Mouse (Mus musculus) MEL (cell line): ENCODE data around the gene Cep85l. TPM values are rescaled to one million over a fixed set of nuclear protein-coding genes. Genes with fewer than 3 reads are reported as not detected.

ENCODE experiments used
- DNase-seq: peaks from one replicate; pipeline ENCODE4 v3.0.0; 2011; ENCODE audit warnings: low read depth, low spot score
- H3K27ac ChIP-seq: 2 replicates; pipeline ENCODE4 v1.5.1; 2012; ENCODE audit warnings: low read depth, mild to moderate bottlenecking, control low read depth, low read length, moderate library complexity; ENCODE audit not compliant: control insufficient read depth
- H3K27me3 ChIP-seq, 2 experiments: fragments of 150-350 bp in 1 of 2; sonication (generic) in 1 of 2; 2 replicates each; pipeline ENCODE4 v1.6.1; 2012; ENCODE audit warnings: low read length in 2 of 2, mild to moderate bottlenecking in 2 of 2, improper control_type of control experiment in 1 of 2, moderate library complexity in 1 of 2; ENCODE audit not compliant: insufficient read depth in 2 of 2, control insufficient read depth in 1 of 2
- H3K36me3 ChIP-seq, 2 experiments: 2 replicates each; pipeline ENCODE4 v1.6.1; 2012 to 2014; ENCODE audit warnings: low read length in 2 of 2, improper control_type of control experiment in 1 of 2, inconsistent platforms in 1 of 2, mild to moderate bottlenecking in 1 of 2; ENCODE audit not compliant: insufficient read depth in 2 of 2, control insufficient read depth in 1 of 2
- H3K4me1 ChIP-seq, 2 experiments: fragments of 150-350 bp in 1 of 2; sonication (generic) in 1 of 2; 2 replicates each; pipeline ENCODE4 v1.6.1; 2012; ENCODE audit warnings: low read length in 2 of 2, improper control_type of control experiment in 1 of 2, mild to moderate bottlenecking in 1 of 2; ENCODE audit not compliant: insufficient read depth in 2 of 2, control insufficient read depth in 1 of 2
- H3K4me3 ChIP-seq, 2 experiments: fragments of 150-350 bp in 1 of 2; sonication (generic) in 1 of 2; 2 replicates each; pipeline ENCODE4 v1.5.1; 2012; ENCODE audit warnings: low read depth in 2 of 2, low read length in 2 of 2, mild to moderate bottlenecking in 2 of 2, moderate library complexity in 2 of 2, control low read depth in 1 of 2, improper control_type of control experiment in 1 of 2; ENCODE audit not compliant: control insufficient read depth in 1 of 2, insufficient read depth in 1 of 2
- H3K79me2 ChIP-seq: 2 replicates; pipeline ENCODE4 v1.6.1; 2012; ENCODE audit warnings: mild to moderate bottlenecking, low read length, moderate library complexity; ENCODE audit not compliant: control insufficient read depth, poor library complexity, insufficient read depth
- H3K9ac ChIP-seq: 2 replicates; pipeline ENCODE4 v1.6.1; 2012; ENCODE audit warnings: low read depth, mild to moderate bottlenecking, control low read depth, low read length, moderate library complexity; ENCODE audit not compliant: control insufficient read depth, poor library complexity, severe bottlenecking
- H3K9me3 ChIP-seq: fragments of 150-350 bp; sonication (generic); replicated peaks from 2 replicates; pipeline ENCODE4 v1.6.1; 2012; ENCODE audit warnings: mild to moderate bottlenecking, low read length, improper control_type of control experiment, moderate library complexity; ENCODE audit not compliant: insufficient read depth
- ELF1 ChIP-seq: IDR thresholded peaks from 2 replicates; pipeline ENCODE4 v1.6.1; 2014; ENCODE audit warnings: low read depth, mild to moderate bottlenecking, inconsistent platforms, low read length, improper control_type of control experiment, moderate library complexity
- EP300 ChIP-seq, 2 experiments: IDR thresholded peaks; 2 replicates each; pipeline ENCODE4 v1.6.1; 2011; ENCODE audit warnings: improper control_type of control experiment in 2 of 2, low read length in 2 of 2, low read depth in 1 of 2, mild to moderate bottlenecking in 1 of 2
- GABPA ChIP-seq: IDR thresholded peaks from 2 replicates; pipeline ENCODE4 v1.6.1; 2012; ENCODE audit warnings: low read depth, mild to moderate bottlenecking, inconsistent platforms, low read length, improper control_type of control experiment, moderate library complexity
- JUND ChIP-seq: IDR thresholded peaks from 2 replicates; pipeline ENCODE4 v1.6.1; 2011; ENCODE audit warnings: low read depth, mild to moderate bottlenecking, improper control_type of control experiment, low read length
- MAFK ChIP-seq: IDR thresholded peaks from 2 replicates; pipeline ENCODE4 v1.6.1; 2011; ENCODE audit warnings: low read depth, mild to moderate bottlenecking, low read length, improper control_type of control experiment, borderline replicate concordance
- MAZ ChIP-seq: IDR thresholded peaks from 2 replicates; pipeline ENCODE4 v1.6.1; 2012; ENCODE audit warnings: low read depth, mild to moderate bottlenecking, inconsistent platforms, low read length, improper control_type of control experiment
- MYB ChIP-seq: IDR thresholded peaks from 2 replicates; pipeline ENCODE4 v1.6.1; 2011; ENCODE audit warnings: mild to moderate bottlenecking, low read depth, low read length, improper control_type of control experiment
- MYC ChIP-seq: IDR thresholded peaks from 2 replicates; pipeline ENCODE4 v1.6.1; 2011; ENCODE audit warnings: low read depth, mild to moderate bottlenecking, low read length, improper control_type of control experiment, moderate library complexity
- NELFE ChIP-seq: IDR thresholded peaks from 2 replicates; pipeline ENCODE4 v1.6.1; 2011; ENCODE audit warnings: low read depth, low read length, improper control_type of control experiment
- NRF1 ChIP-seq: IDR thresholded peaks from 2 replicates; pipeline ENCODE4 v1.6.1; 2014; ENCODE audit warnings: low read depth, mild to moderate bottlenecking, inconsistent platforms, low read length, improper control_type of control experiment, moderate library complexity; ENCODE audit not compliant: poor library complexity, insufficient read depth, severe bottlenecking
- POLR2A ChIP-seq, 2 experiments: IDR thresholded peaks; 2 replicates each; pipeline ENCODE4 v1.6.1; 2011 to 2012; ENCODE audit warnings: low read length in 2 of 2, mild to moderate bottlenecking in 2 of 2, control low read depth in 1 of 2, improper control_type of control experiment in 1 of 2, low read depth in 1 of 2, moderate library complexity in 1 of 2; ENCODE audit not compliant: control insufficient read depth in 1 of 2, insufficient read depth in 1 of 2, poor library complexity in 1 of 2
- RAD21 ChIP-seq: IDR thresholded peaks from 2 replicates; pipeline ENCODE4 v1.6.1; 2011; ENCODE audit warnings: mild to moderate bottlenecking, low read depth, low read length, improper control_type of control experiment
- RCOR1 ChIP-seq: IDR thresholded peaks from 2 replicates; pipeline ENCODE4 v1.6.1; 2012; ENCODE audit warnings: low read depth, mild to moderate bottlenecking, inconsistent platforms, low read length, improper control_type of control experiment
- SIN3A ChIP-seq: IDR thresholded peaks from 2 replicates; pipeline ENCODE4 v1.6.1; 2012; ENCODE audit warnings: low read length, improper control_type of control experiment, inconsistent platforms
- SMC3 ChIP-seq: IDR thresholded peaks from 2 replicates; pipeline ENCODE4 v1.6.1; 2011; ENCODE audit warnings: low read depth, low read length, improper control_type of control experiment
- TBP ChIP-seq: IDR thresholded peaks from 2 replicates; pipeline ENCODE4 v1.8.0; 2011; ENCODE audit warnings: low read depth, low read length, improper control_type of control experiment
- UBTF ChIP-seq: IDR thresholded peaks from 2 replicates; pipeline ENCODE4 v1.6.1; 2012; ENCODE audit warnings: low read depth, mild to moderate bottlenecking, inconsistent platforms, low read length, improper control_type of control experiment, moderate library complexity, borderline replicate concordance; ENCODE audit not compliant: insufficient read depth
- USF1 ChIP-seq: IDR thresholded peaks from 2 replicates; pipeline ENCODE4 v1.6.1; 2014; ENCODE audit warnings: low read depth, mild to moderate bottlenecking, inconsistent platforms, low read length, improper control_type of control experiment, moderate library complexity
- ZKSCAN1 ChIP-seq: IDR thresholded peaks from 2 replicates; pipeline ENCODE4 v1.6.1; 2012; ENCODE audit warnings: low read depth, mild to moderate bottlenecking, inconsistent platforms, low read length, improper control_type of control experiment, moderate library complexity
- ZMIZ1 ChIP-seq: IDR thresholded peaks from 2 replicates; pipeline ENCODE4 v1.6.1; 2012; ENCODE audit warnings: low read depth, mild to moderate bottlenecking, inconsistent platforms, low read length, improper control_type of control experiment, moderate library complexity
- ZNF384 ChIP-seq: IDR thresholded peaks from 2 replicates; pipeline ENCODE4 v1.6.1; 2012; ENCODE audit warnings: low read depth, mild to moderate bottlenecking, inconsistent platforms, low read length, improper control_type of control experiment
- polyA plus RNA-seq, 2 experiments: library from polyadenylated mRNA; stranded (reverse) in 1 of 2; unstranded in 1 of 2; fragments of >175 nt in 1 of 2; fragments of >200 nt in 1 of 2; gene quantifications; 2 replicates each; pipeline versions ENCODE4 v1.2.1 to v1.2.4; 2012; ENCODE audit warnings: low replicate concordance in 2 of 2, low read depth in 1 of 2; ENCODE audit not compliant: insufficient read length in 2 of 2, insufficient read depth in 1 of 2, missing spikeins in 1 of 2
- total RNA-seq: library from RNA; depleted of rRNA; stranded (reverse); fragments of 300-350 nt; gene quantifications from 2 replicates; pipeline ENCODE4 v1.2.3, GENCODE M21; 2012

Gene Cep85l
- total and polyA plus RNA-seq, 3 experiments = 2.2 to 43.1 (median 3.0) TPM

DNA sequence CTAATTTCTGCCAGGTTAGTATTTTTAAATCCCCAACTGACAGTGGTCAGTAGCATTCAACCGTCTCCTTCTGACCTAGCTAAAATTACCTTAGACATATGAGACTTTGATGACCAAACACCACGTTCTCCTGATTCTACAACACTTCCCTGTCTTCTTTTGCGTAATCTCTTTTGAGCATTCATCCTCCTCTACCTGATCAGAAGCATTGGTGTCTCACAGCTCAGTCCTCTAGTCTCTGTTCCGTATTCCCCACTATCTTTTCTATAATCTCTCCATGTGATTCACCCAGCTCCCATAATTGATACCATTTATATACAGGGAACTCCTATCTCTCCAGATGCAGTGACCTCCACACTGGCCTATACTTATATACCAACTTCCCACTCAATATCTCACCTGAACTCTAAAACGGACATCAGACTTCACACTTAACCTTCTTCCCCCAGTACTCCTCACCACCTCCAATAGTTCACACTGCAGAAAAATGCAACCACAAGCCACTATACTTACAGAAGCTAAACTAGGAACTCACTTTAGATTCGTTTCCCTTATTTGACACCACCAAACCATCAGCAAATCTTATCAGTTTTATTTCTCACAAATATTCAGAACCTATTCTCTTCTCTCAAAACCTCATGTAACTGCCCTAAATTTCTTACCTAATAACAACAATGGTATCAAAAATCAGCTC lies 5.7 kb downstream of the Cep85l start:
- no peak overlapping the region for H3K4me3 ChIP-seq
- peaks cover 0 to 8% of the 10 kb centered on the region in 2 experiments; a peak in 2 of 4 replicates for H3K36me3 ChIP-seq
- H3K79me2 ChIP-seq = peaks cover under 1% of the 10 kb centered on the region; the same call in 1 of the 2 replicates
- no peak for DNase-seq
- H3K9me3 ChIP-seq = no peaks in the 10 kb centered on the region
- no peaks in the 10 kb centered on the region for H3K27me3 ChIP-seq
- no peak overlapping the region for H3K9ac ChIP-seq
- no peak for TF ChIP-seq SIN3A
- TF ChIP-seq RAD21 = no peak
- no peak for TF ChIP-seq ZKSCAN1
- TF ChIP-seq ZNF384 = no peak
- TF ChIP-seq MYC = no peak
- no peak for TF ChIP-seq EP300 (IDR thresholded peaks at IDR 0.05; ENCODE audit: low read depth in 1 of 2, low read length in 2 of 2)
- no peak for TF ChIP-seq SMC3
- TF ChIP-seq POLR2A (IDR thresholded peaks at IDR 0.05; ENCODE audit: control insufficient read depth in 1 of 2, insufficient read depth in 1 of 2, low read depth in 1 of 2, low read length in 2 of 2, poor library complexity in 1 of 2) = no peak
- TF ChIP-seq RCOR1 = no peak
- TF ChIP-seq JUND = no peak
- no peak for TF ChIP-seq TBP
- no peak for TF ChIP-seq ZMIZ1
- no peak for TF ChIP-seq ELF1
- peaks cover 0 to 7% of the 10 kb centered on the region in 2 experiments; a peak in 2 of 4 replicates for H3K4me1 ChIP-seq
- no peak overlapping the region for H3K27ac ChIP-seq

DNA sequence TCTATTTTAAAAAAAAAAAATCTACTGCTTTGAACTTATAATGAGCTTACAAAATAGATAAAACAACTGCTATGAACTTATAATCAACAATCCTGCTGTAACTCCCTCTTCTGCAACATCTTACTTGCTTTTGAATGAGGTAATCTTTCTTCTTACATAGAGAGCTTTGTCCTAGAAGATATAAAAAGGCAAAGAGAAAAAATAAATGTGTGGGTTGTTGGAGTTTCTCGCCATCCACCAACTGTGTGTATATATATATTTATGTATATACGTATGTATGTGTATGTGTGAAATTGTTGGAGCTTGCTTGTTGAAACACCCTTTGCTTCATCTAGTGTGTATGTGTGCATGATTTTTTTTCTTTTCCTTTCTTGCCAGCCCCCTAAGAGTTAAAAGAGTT lies 12.5 kb downstream of the Cep85l start:
- Histone ChIP-seq H3K4me1 (no peaks in the 10 kb centered on the region), H3K79me2 (no peaks in the 10 kb centered on the region), H3K36me3 (no peaks in the 10 kb centered on the region; a peak in 1 of 4 replicates), H3K27ac (no peak overlapping the region), H3K9ac (no peak overlapping the region), H3K4me3 (no peak overlapping the region), H3K9me3 (no peaks in the 10 kb centered on the region), H3K27me3 (no peaks in the 10 kb centered on the region)
- no peak for TF ChIP-seq MAFK
- no peak for TF ChIP-seq UBTF
- no peak for TF ChIP-seq USF1
- TF ChIP-seq NRF1 = no peak
- TF ChIP-seq MAZ = no peak
- no peak for TF ChIP-seq GABPA
- no peak for TF ChIP-seq NELFE
- no peak for TF ChIP-seq MYB
- TF ChIP-seq EP300 (IDR thresholded peaks at IDR 0.05; ENCODE audit: low read depth in 1 of 2, low read length in 2 of 2) = no peak
- no peak for DNase-seq
